Mouse (Mus musculus) ES-Bruce4 (cell line): ENCODE results near the gene Sox13.

ENCODE experiments used
- CTCF ChIP-seq: IDR thresholded peaks from one replicate; pipeline ENCODE4 v1.8.1; 2011; ENCODE audit warnings: low read depth, low read length
- EP300 ChIP-seq: IDR thresholded peaks from 2 replicates; pipeline ENCODE4 v1.6.1; 2011; ENCODE audit warnings: low read depth, low read length; ENCODE audit not compliant: insufficient read depth

GRCm38 (mm10) chr1:133406614-133407013, 17.6 kb downstream of the Sox13 start:
- TF ChIP-seq CTCF (no peak), EP300 (no peak)
